ENCODE assay signal across 8 mouse cellular contexts in genomic region chr8:70172043-70172681, GRCm38 (mm10). TPM values are rescaled to one million over a fixed set of nuclear protein-coding genes. Genes with fewer than 3 reads are reported as not detected.
DNase-seq lines count a peak whose midpoint lies in the region; ATAC-seq and TF ChIP-seq lines count a peak whose summit lies in the region.

TSS of gene Tmem161a (plus strand) at chr8:70172356.

- H3K27me3 ChIP-seq in heart, embryonic 12.5 days (replicated peaks) = peaks cover 12% of the 10 kb centered on the region
- H3K27me3 ChIP-seq in kidney, postnatal 0 days (ENCODE audit: insufficient read depth, low read length) = no peaks in the 10 kb centered on the region
- H3K27me3 ChIP-seq in liver, embryonic 11.5 days (replicated peaks; ENCODE audit: control insufficient read depth, insufficient read depth, low read length) = no peaks in the 10 kb centered on the region
- no peaks in the 10 kb centered on the region for H3K27me3 ChIP-seq in stomach, embryonic 14.5 days (ENCODE audit: control insufficient read depth, insufficient read depth, low read length)

- TF ChIP-seq CTCF in kidney, postnatal 0 days (IDR thresholded peaks at IDR 0.05; ENCODE audit: low read depth) = no peak

- peak within 1 kb of the TSS; percentile 67 for H3K4me2 ChIP-seq in heart, embryonic 12.5 days
- H3K4me2 ChIP-seq in kidney, postnatal 0 days (ENCODE audit: low read length) = peak within 1 kb of the TSS; percentile 56
- H3K4me2 ChIP-seq in liver, embryonic 11.5 days = peak within 1 kb of the TSS; percentile 75
- H3K4me2 ChIP-seq in stomach, embryonic 14.5 days (replicated peaks; ENCODE audit: low read depth, low read length) = peak within 1 kb of the TSS; percentile 54

- ATAC-seq in erythroid progenitor cell, adult 5-6 weeks (replicated peaks; ENCODE audit: low FRiP score, poor library complexity, severe bottlenecking) = peak; percentile 99
- peak; percentile 93 for ATAC-seq in heart, embryonic 12.5 days (ENCODE audit: insufficient number of reproducible peaks, low FRiP score)
- ATAC-seq in kidney, postnatal 0 days (replicated peaks; ENCODE audit: low FRiP score, low read depth) = peak; percentile 94
- peak; percentile 91 for ATAC-seq in liver, embryonic 11.5 days (replicated peaks; ENCODE audit: low FRiP score)
- peak; percentile 97 for ATAC-seq in stomach, embryonic 14.5 days (ENCODE audit: insufficient number of reproducible peaks, insufficient read depth, low FRiP score, low read depth)

- H3K4me1 ChIP-seq in heart, embryonic 12.5 days (replicated peaks) = peaks cover 25% of the 10 kb centered on the region
- no peaks in the 10 kb centered on the region for H3K4me1 ChIP-seq in kidney, postnatal 0 days (replicated peaks; ENCODE audit: insufficient read depth, low read length)
- H3K4me1 ChIP-seq in liver, embryonic 11.5 days (replicated peaks; ENCODE audit: control insufficient read depth, insufficient read depth, low read length) = peaks cover 27% of the 10 kb centered on the region
- peaks cover 7% of the 10 kb centered on the region for H3K4me1 ChIP-seq in stomach, embryonic 14.5 days (ENCODE audit: control insufficient read depth, insufficient read depth, low read length)

- H3K9ac ChIP-seq in heart, embryonic 12.5 days = peak within 1 kb of the TSS; percentile 75
- peak within 1 kb of the TSS; percentile 58 for H3K9ac ChIP-seq in kidney, postnatal 0 days (ENCODE audit: low read depth, low read length)
- peak within 1 kb of the TSS; percentile 84 for H3K9ac ChIP-seq in liver, embryonic 11.5 days (ENCODE audit: low read depth, low read length)
- H3K9ac ChIP-seq in stomach, embryonic 14.5 days (replicated peaks; ENCODE audit: low read depth, low read length) = peak within 1 kb of the TSS; percentile 69

- peak within 1 kb of the TSS; percentile 59 for H3K4me3 ChIP-seq in heart, embryonic 12.5 days
- H3K4me3 ChIP-seq in kidney, postnatal 0 days (replicated peaks; ENCODE audit: low read depth, low read length) = peak within 1 kb of the TSS; percentile 49
- H3K4me3 ChIP-seq in liver, embryonic 11.5 days (ENCODE audit: low read depth, low read length) = peak within 1 kb of the TSS; percentile 79
- peak within 1 kb of the TSS; percentile 68 for H3K4me3 ChIP-seq in stomach, embryonic 14.5 days (ENCODE audit: low read depth, low read length)

- H3K27ac ChIP-seq in heart, embryonic 12.5 days (ENCODE audit: poor library complexity, severe bottlenecking) = peak within 1 kb of the TSS; percentile 30; the same call in 1 of the 2 replicates
- H3K27ac ChIP-seq in kidney, postnatal 0 days = no peak within 1 kb of the TSS
- peak within 1 kb of the TSS; percentile 73 for H3K27ac ChIP-seq in liver, embryonic 11.5 days (ENCODE audit: low read depth, low read length)
- H3K27ac ChIP-seq in stomach, embryonic 14.5 days (ENCODE audit: low read length) = peak within 1 kb of the TSS; percentile 33; the same call in 1 of the 2 replicates

- H3K36me3 ChIP-seq in heart, embryonic 12.5 days = peaks cover 7% of the 10 kb centered on the region
- 0 out of 2 replicates have a peak, but pooled peaks cover 5% of the 10 kb centered on the region for H3K36me3 ChIP-seq in kidney, postnatal 0 days (ENCODE audit: insufficient read depth, low read length)
- H3K36me3 ChIP-seq in liver, embryonic 11.5 days (ENCODE audit: control insufficient read depth, insufficient read depth, low read length) = no peaks in the 10 kb centered on the region
- no peaks in the 10 kb centered on the region for H3K36me3 ChIP-seq in stomach, embryonic 14.5 days (ENCODE audit: control insufficient read depth, insufficient read depth, low read length)

- H3K9me3 ChIP-seq in heart, embryonic 12.5 days (replicated peaks) = no peaks in the 10 kb centered on the region
- no peaks in the 10 kb centered on the region for H3K9me3 ChIP-seq in kidney, postnatal 0 days (replicated peaks; ENCODE audit: low read length)
- H3K9me3 ChIP-seq in liver, embryonic 11.5 days (ENCODE audit: control insufficient read depth, low read length) = no peaks in the 10 kb centered on the region
- no peaks in the 10 kb centered on the region for H3K9me3 ChIP-seq in stomach, embryonic 14.5 days (ENCODE audit: control insufficient read depth, low read depth, low read length)

- 3% methylated on average over 27 of the region's 27 CpGs for WGBS in heart, embryonic 12.5 days
- 2% methylated on average over 27 of the region's 27 CpGs for WGBS in kidney, postnatal 0 days
- 3% methylated on average over 27 of the region's 27 CpGs for WGBS in liver, embryonic 11.5 days
- WGBS in stomach, embryonic 14.5 days = 3% methylated on average over 27 of the region's 27 CpGs

- DNase-seq in CD4-positive helper T cell, adult 2 months (ENCODE audit: low read depth, low spot score) = peak; percentile 91
- peak; percentile 89 for DNase-seq in brain, embryonic 18.5 days (ENCODE audit: low read depth, low spot score)
- peak; percentile 99 for DNase-seq in kidney, postnatal 0 days (ENCODE audit: low spot score)
- peak; percentile 87 for DNase-seq in liver, embryonic 11.5 days (ENCODE audit: low spot score)
- DNase-seq in naive thymus-derived CD4-positive, alpha-beta T cell, adult 2 months (ENCODE audit: low read depth) = peak; percentile 92

RNA-seq across cellular contexts. Expression of gene Tmem161a, which starts in this region (rescaled TPM):
- total RNA-seq in erythroid progenitor cell, adult 5-6 weeks (2015; ENCODE audit: low replicate concordance) = 2.9 and 14.1 TPM in 2 replicates
- total RNA-seq in erythroid progenitor cell, adult 5-6 weeks (2017; ENCODE audit: low replicate concordance) = 4.9 and 6.5 TPM in 2 replicates
- polyA plus RNA-seq in heart, embryonic 12.5 days (2016; fragmentation: Nextera tagmentation; extraction: Ambion mirVana) = 98.0 and 100 TPM in 2 replicates
- polyA plus RNA-seq in kidney, postnatal 0 days (2015; fragmentation: Nextera tagmentation; extraction: Ambion mirVana) = 52.3 and 62.4 TPM in 2 replicates
- polyA plus RNA-seq in liver, embryonic 11.5 days (2014; fragmentation: Nextera tagmentation; extraction: Ambion mirVana) = 53.1 and 53.4 TPM in 2 replicates
- polyA plus RNA-seq in stomach, embryonic 14.5 days (2014; fragmentation: Nextera tagmentation; extraction: Ambion mirVana) = 45.3 and 49.4 TPM in 2 replicates
